Mouse (Mus musculus) cortical plate, adult 2 months (tissue): ENCODE data around the gene Il11ra1.

Experiments
- CTCF ChIP-seq: fragments of 200-500 bp; IDR thresholded peaks from 2 replicates; pipeline ENCODE4 v1.5.1; 2011; ENCODE audit warnings: mild to moderate bottlenecking, control low read depth, low read length; ENCODE audit not compliant: insufficient read depth; ENCODE audit errors: extremely low read depth
- POLR2A ChIP-seq: fragments of 200-500 bp; IDR thresholded peaks from 2 replicates; pipeline ENCODE4 v1.6.1; 2011; ENCODE audit warnings: mild to moderate bottlenecking, low read length, control low read depth; ENCODE audit not compliant: insufficient read depth; ENCODE audit errors: extremely low read depth

DNA sequence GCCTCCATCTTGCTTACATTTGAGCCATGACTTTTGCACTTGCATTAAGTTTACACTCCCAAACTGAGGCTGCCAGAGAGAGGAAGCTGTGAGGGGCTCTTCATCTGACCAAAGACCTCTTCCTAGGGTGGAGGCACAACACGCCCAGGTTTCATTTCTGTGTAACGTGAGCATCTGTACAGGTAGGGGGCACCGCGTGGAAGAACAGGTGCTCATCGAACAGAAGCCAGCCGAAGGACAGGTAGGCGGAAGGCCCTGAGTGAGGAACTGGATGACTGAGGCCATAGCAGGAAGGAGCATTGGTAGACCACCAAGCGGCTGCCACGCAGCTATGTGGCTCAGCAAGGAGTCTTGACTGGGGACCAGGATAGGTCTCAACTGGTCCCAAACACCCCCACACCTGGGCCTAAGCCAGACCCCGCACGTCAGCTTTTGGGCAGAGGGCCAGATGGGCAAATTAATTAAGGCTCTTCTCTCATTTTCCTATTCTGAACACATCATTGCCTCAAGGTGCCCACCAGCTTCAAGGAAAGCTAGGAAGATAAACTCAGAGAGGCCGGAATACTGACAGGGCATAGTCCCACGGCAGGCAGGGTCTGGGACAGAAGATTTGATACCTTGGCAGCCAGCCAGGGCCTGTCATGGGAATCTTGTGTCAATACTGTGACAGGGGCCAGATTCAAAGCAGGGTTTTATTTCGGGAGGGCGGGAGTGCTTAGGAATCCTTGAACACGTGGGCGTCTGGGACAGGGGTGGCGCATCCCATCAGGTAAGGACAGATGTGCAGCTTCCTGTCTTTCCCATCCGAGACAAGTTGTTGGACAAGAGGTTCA, 6.3 kb downstream of the Il11ra1 start:
- TF ChIP-seq CTCF (no peak), POLR2A (no peak)
